Mouse (Mus musculus): ENCODE results near the gene Frmd4a. TPM values are rescaled to one million over a fixed set of nuclear protein-coding genes. Genes with fewer than 3 reads are reported as not detected.
A peak's percentile ranks its signal among the peaks of the same experiment; 100 is the strongest.
"Not testable (repeated sequence)": the region's sequence is repeated elsewhere in the genome, so short reads cannot be mapped to it uniquely, and the experiment has no call there.

Frmd4a gene
- total RNA-seq, 2 experiments from 2014 or later, result 113 to 118 TPM

- intact Hi-C loops (cut with DNase I), result no loop called here
- DNase-seq (ENCODE audit: extremely low spot score in 1 of 2, low spot score in 2 of 2), result no peak
These were observed 531.8 kb downstream of the Frmd4a start for GRCm38 (mm10) chr2:4549271-4549670.

DNA sequence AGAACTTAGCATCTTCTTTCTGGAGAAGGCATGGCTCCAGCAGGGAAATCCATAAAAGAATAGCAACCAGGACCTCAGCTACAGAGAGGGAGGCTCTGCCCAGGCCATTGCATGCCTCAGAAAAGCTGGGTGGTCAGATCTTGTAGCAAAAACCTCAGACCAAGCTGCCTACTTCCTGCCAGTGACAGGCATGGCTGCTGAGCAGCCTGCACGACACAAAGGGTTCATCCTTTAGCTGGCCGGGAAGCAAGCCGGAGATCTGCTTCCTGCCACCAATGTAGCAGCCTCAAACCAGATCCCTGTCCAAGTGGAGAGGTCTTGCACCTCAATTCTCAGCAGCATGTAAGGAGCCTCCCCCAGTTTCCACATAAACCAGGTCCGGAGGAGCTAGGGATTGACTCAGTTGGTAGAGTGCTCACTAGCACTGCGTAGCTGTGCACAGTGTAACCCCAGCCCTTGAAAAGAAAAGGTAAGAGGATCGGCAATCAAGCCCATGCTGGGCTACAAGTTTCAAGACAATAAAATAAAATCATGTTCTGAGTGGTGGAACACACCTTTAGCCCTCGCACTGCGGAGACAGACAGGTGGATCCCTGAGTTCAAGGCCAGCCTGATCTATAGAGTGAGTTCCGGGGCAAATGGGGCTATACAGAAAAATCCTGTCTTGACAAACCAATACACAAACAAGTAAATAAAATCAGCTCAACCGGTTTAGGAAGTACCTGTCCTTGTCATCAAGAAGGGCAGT, 532.7 kb downstream of the Frmd4a start:
- DNase-seq (ENCODE audit: extremely low spot score in 1 of 2, low spot score in 2 of 2), result no peak
- intact Hi-C loops (cut with DNase I), result no loop called here

GRCm38 (mm10) chr2:4551438-4551837, 533.9 kb downstream of the Frmd4a start:
- DNase-seq (ENCODE audit: extremely low spot score in 1 of 2, low spot score in 2 of 2), result no peak
- intact Hi-C loops (cut with DNase I), result no loop called here

GRCm38 (mm10) chr2:4551866-4552265, 534.3 kb downstream of the Frmd4a start:
- no peak for DNase-seq (ENCODE audit: extremely low spot score in 1 of 2, low spot score in 2 of 2)
- intact Hi-C loops (cut with DNase I), result no loop called here

DNA sequence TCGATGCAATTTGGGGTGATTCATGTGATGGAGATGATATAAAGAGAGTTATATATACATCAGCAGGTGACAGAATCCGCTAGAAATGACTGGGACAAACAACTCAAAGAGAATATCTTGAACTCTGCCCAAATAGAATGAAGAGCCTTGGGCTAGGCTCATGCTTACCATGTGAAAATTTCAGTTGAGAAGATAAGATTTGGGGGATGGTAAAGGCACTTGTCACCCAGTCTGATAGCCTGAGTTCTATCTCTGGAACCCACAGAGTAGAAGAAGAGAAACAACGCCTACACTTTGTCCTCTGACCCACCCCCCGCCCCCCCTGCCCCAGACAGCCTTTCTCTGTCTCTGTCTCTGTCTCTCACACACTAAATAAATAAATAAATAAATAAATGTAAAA, 535.0 kb downstream of the Frmd4a start:
- no peak for DNase-seq (ENCODE audit: extremely low spot score in 1 of 2, low spot score in 2 of 2)
- intact Hi-C loops (cut with DNase I), result no loop called here

GRCm38 (mm10) chr2:4555221-4555631, 537.7 kb downstream of the Frmd4a start:
- DNase-seq (ENCODE audit: extremely low spot score in 1 of 2, low spot score in 2 of 2), result no peak
- intact Hi-C loops (cut with DNase I), result loop anchor here (5.0 kb wide), 1 partner anchor 43 kb away; no protein-coding TSS in a partner anchor

- intact Hi-C loops (cut with DNase I), result loop anchor here (5.0 kb wide), 1 partner anchor 44 kb away; no protein-coding TSS in a partner anchor
These were observed 538.7 kb downstream of the Frmd4a start for GRCm38 (mm10) chr2:4556188-4556587.

DNA sequence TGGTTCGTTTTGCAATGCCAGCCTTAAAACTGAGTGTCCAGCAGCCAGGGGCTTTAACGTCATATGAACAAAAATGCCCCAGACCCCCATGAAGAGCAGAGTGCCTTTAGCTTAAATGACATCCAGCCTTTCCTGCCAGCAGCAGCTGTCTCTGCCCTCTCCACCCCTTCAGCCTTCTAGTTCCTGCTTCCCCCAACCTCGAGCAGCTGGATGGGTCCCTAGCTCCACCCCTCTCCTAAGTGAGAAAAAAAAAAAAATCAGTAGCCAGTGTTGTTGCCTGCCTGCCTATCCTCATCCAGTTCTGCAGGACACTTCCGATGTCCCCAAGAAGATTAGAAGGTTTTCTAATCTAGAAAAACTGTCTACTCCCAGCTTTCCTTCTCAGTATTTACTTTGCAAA, 539.5 kb downstream of the Frmd4a start:
- intact Hi-C loops (cut with DNase I), result loop anchor here (5.0 kb wide), 1 partner anchor 45 kb away; no protein-coding TSS in a partner anchor
- no peak for DNase-seq (ENCODE audit: extremely low spot score in 1 of 2, low spot score in 2 of 2)

More at GRCm38 (mm10) chr2:4556188-4556587, 538.7 kb downstream of the Frmd4a start:
- DNase-seq (ENCODE audit: extremely low spot score in 1 of 2, low spot score in 2 of 2), result no peak

- no peak for DNase-seq (ENCODE audit: extremely low spot score in 1 of 2, low spot score in 2 of 2)
- intact Hi-C loops (cut with DNase I), result loop anchor here (5.0 kb wide), 1 partner anchor 45 kb away; no protein-coding TSS in a partner anchor
These were observed 539.9 kb downstream of the Frmd4a start for GRCm38 (mm10) chr2:4557466-4557865.

- DNase-seq (ENCODE audit: extremely low spot score in 1 of 2, low spot score in 2 of 2), result no peak
- intact Hi-C loops (cut with DNase I), result loop anchor here (5.0 kb wide), 1 partner anchor 46 kb away; no protein-coding TSS in a partner anchor
These were observed 541.2 kb downstream of the Frmd4a start for GRCm38 (mm10) chr2:4558651-4559203.

- peak; percentile 79 to 89 for DNase-seq (ENCODE audit: extremely low spot score in 1 of 2, low spot score in 2 of 2)
- intact Hi-C loops (cut with DNase I), result loop anchor here (5.0 kb wide), 1 partner anchor 47 kb away; no protein-coding TSS in a partner anchor
These were observed 541.8 kb downstream of the Frmd4a start for GRCm38 (mm10) chr2:4559211-4559882.

DNA sequence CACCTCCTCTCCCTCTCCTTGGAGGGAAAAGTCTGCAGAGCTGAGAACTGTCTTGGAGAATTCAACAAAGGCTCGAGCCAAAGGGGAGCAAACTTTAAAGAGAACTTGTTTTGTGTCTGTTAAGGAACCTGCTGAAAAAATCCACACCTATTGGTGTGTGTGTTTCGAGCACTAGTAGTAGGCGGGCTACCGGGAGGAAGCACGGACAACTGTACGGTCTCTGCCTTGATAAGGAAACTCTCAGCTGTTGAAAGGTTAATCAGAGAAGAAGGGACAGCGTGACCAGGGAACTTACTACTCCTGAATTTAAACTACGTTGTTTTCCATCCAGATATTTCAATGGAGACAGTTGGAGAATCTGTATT, 542.3 kb downstream of the Frmd4a start:
- no peak for DNase-seq (ENCODE audit: extremely low spot score in 1 of 2, low spot score in 2 of 2)
- intact Hi-C loops (cut with DNase I), result loop anchor here (5.0 kb wide), 1 partner anchor 48 kb away; no protein-coding TSS in a partner anchor

- intact Hi-C loops (cut with DNase I); DNase-seq (ENCODE audit: extremely low spot score in 1 of 2, low spot score in 2 of 2): not testable (repeated sequence)
These were observed 543.0 kb downstream of the Frmd4a start for GRCm38 (mm10) chr2:4560516-4560915.

GRCm38 (mm10) chr2:4561196-4561595, 543.7 kb downstream of the Frmd4a start:
- intact Hi-C loops (cut with DNase I), result no loop called here
- no peak for DNase-seq (ENCODE audit: extremely low spot score in 1 of 2, low spot score in 2 of 2)

DNA sequence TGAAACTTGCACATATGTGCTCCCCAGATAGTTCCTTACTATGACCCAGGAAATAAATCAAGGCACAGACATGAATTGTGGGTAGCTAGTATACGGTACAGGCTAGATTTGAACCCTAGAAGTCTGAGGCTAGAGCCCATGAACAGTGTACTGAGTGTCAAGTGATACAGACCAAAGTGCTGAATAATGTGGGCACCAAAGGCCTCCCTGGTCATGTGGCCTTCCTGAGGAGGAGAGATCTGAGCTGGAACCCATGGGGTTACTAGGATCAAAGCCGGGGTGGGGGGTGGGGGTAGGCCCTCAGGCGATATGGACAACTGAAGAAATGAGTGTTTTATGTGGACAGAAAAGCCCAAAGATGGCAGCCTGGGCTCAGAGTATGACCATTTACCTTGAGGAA, 544.9 kb downstream of the Frmd4a start:
- DNase-seq (ENCODE audit: extremely low spot score in 1 of 2, low spot score in 2 of 2), result no peak
- intact Hi-C loops (cut with DNase I), result no loop called here

DNA sequence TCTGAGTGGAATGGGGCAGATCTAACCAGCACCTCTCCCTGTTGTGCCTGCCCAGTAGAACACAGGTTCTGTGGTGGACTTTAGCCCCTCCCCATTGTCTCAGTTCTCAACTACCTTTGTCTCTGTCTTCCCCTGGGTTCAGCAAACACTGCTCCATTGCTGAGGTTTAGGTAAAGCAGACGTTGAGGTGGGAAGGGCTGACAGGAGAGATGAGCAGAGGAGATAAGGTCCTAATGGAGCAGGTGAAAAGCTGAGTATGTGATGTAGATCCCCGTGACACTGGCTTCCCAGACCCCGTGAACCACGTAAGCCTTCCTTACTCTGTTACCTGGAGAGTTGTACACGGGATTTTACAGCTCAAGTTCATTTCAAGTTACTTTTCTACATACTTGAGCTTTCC, 545.3 kb downstream of the Frmd4a start:
- DNase-seq (ENCODE audit: extremely low spot score in 1 of 2, low spot score in 2 of 2), result no peak
- intact Hi-C loops (cut with DNase I), result no loop called here

DNA sequence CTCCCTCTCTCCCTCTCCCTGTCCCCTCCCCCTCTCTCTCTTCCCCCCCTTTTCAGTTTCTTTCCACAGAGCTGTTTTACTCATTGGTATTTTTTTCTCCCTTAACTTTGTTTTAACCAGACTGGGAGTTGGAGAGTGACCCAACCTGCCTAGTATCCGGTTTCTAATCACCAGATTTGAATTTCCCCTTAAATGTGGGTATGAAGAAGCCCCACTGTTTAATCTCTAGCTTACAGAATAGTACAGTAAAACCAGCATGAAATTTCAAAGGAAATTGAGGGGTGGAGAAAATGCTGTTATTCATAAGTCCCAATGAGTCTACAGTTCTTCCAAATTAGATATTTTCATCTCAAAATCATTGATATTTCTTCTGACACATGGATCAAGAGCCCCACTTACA, 545.8 kb downstream of the Frmd4a start:
- intact Hi-C loops (cut with DNase I), result no loop called here
- DNase-seq (ENCODE audit: extremely low spot score in 1 of 2, low spot score in 2 of 2), result no peak

- DNase-seq (ENCODE audit: extremely low spot score in 1 of 2, low spot score in 2 of 2), result no peak
- intact Hi-C loops (cut with DNase I), result no loop called here
These were observed 548.9 kb downstream of the Frmd4a start for GRCm38 (mm10) chr2:4566260-4566955.
